Mouse (Mus musculus) intestine, embryonic 15.5 days (tissue): ENCODE measurements around the gene Cdan1. TPM values are rescaled to one million over a fixed set of nuclear protein-coding genes. Genes with fewer than 3 reads are reported as not detected.
A peak's percentile ranks its signal among the peaks of the same experiment; 100 is the strongest.

ENCODE experiments used
- ATAC-seq: fragments of 200-750 bp; cut with Nextera tagmentation; 2 replicates; pipeline ENCODE4 v1.8.0; 2017; ENCODE audit warnings: moderate TSS enrichment, moderate library complexity
- H3K27ac ChIP-seq: fragments of 300-500 bp; sonication (generic); 2 replicates; pipeline ENCODE4 v1.5.1; 2015; ENCODE audit warnings: mild to moderate bottlenecking, inconsistent platforms
- H3K27me3 ChIP-seq: fragments of 300-500 bp; sonication (generic); replicated peaks from 2 replicates; pipeline ENCODE4 v1.6.1; 2015; ENCODE audit warnings: inconsistent platforms
- H3K36me3 ChIP-seq: fragments of 300-500 bp; sonication (generic); 2 replicates; pipeline ENCODE4 v1.6.1; 2015; ENCODE audit warnings: inconsistent platforms
- H3K4me1 ChIP-seq: fragments of 300-500 bp; sonication (generic); replicated peaks from 2 replicates; pipeline ENCODE4 v1.6.1; 2015; ENCODE audit warnings: inconsistent platforms
- H3K4me2 ChIP-seq: fragments of 300-500 bp; sonication (generic); replicated peaks from 2 replicates; pipeline ENCODE4 v1.6.1; 2015; ENCODE audit warnings: mild to moderate bottlenecking, inconsistent platforms
- H3K4me3 ChIP-seq: fragments of 300-500 bp; sonication (generic); replicated peaks from 2 replicates; pipeline ENCODE4 v1.5.1; 2015; ENCODE audit warnings: inconsistent platforms
- H3K9ac ChIP-seq: fragments of 300-500 bp; sonication (generic); 2 replicates; pipeline ENCODE4 v1.6.1; 2015; ENCODE audit warnings: inconsistent platforms
- H3K9me3 ChIP-seq: fragments of 300-500 bp; sonication (generic); 2 replicates; pipeline ENCODE4 v1.6.1; 2016; ENCODE audit warnings: inconsistent platforms
- WGBS: fragments of 180-500 bp; shearing (Covaris S2); methylation state at CpG from one replicate; pipeline ENCODE4 v1.1.7; 2015; 5-methylcytosine and 5-hydroxymethylcytosine counted together
- polyA plus RNA-seq: library from polyadenylated mRNA; unstranded; fragments of >200 nt; fragmentation: Nextera tagmentation; extraction: Ambion mirVana; gene quantifications from 2 replicates; pipeline ENCODE4 v1.2.1, GENCODE M21; 2015

Gene Cdan1
- polyA plus RNA-seq, 1 experiment from 2014 or later: 5.3 TPM

GRCm38 (mm10) chr2:120731167-120731862 is 118.6 kb downstream of the Cdan1 start:
- WGBS: under 1% methylated on average over 61 of the region's 61 CpGs
- no peaks in the 10 kb centered on the region for H3K27me3 ChIP-seq
- peak overlapping the region; percentile 95 for H3K9ac ChIP-seq
- peaks cover 9% of the 10 kb centered on the region for H3K36me3 ChIP-seq
- peak; percentile 99 for ATAC-seq
- H3K9me3 ChIP-seq: no peaks in the 10 kb centered on the region
- peak overlapping the region; percentile 96 for H3K27ac ChIP-seq
- H3K4me3 ChIP-seq: peak overlapping the region; percentile 93
- H3K4me1 ChIP-seq: peaks cover 11% of the 10 kb centered on the region; the same call in 1 of the 2 replicates
- H3K4me2 ChIP-seq: peak overlapping the region; percentile 94

- peak overlapping the region; percentile 95 for H3K9ac ChIP-seq
- under 1% methylated on average over 50 of the region's 50 CpGs for WGBS
- ATAC-seq: peak; percentile 55
- H3K27ac ChIP-seq: peak overlapping the region; percentile 96
- H3K4me3 ChIP-seq: peak overlapping the region; percentile 93
- H3K4me1 ChIP-seq: peaks cover 11% of the 10 kb centered on the region; the same call in 1 of the 2 replicates
- H3K36me3 ChIP-seq: peaks cover 11% of the 10 kb centered on the region
- H3K9me3 ChIP-seq: no peaks in the 10 kb centered on the region
- peak overlapping the region; percentile 94 for H3K4me2 ChIP-seq
- no peaks in the 10 kb centered on the region for H3K27me3 ChIP-seq
These were observed 119.2 kb downstream of the Cdan1 start for GRCm38 (mm10) chr2:120730639-120731166.

GRCm38 (mm10) chr2:120729775-120730585 is 119.9 kb downstream of the Cdan1 start:
- 6% methylated on average over 23 of the region's 23 CpGs for WGBS

GRCm38 (mm10) chr2:120724176-120724575 is 125.8 kb downstream of the Cdan1 start:
- no peak overlapping the region for H3K4me2 ChIP-seq

More at GRCm38 (mm10) chr2:120729775-120730585, 119.9 kb downstream of the Cdan1 start:
- ATAC-seq: no peak
- H3K27me3 ChIP-seq: no peaks in the 10 kb centered on the region
- H3K9ac ChIP-seq: peak overlapping the region; percentile 95
- H3K4me2 ChIP-seq: peak overlapping the region; percentile 94
- H3K9me3 ChIP-seq: no peaks in the 10 kb centered on the region
- H3K4me1 ChIP-seq: peaks cover 11% of the 10 kb centered on the region; the same call in 1 of the 2 replicates
- H3K36me3 ChIP-seq: peaks cover 11% of the 10 kb centered on the region
- no peak overlapping the region for H3K27ac ChIP-seq
- H3K4me3 ChIP-seq: peak overlapping the region; percentile 93

GRCm38 (mm10) chr2:120723621-120724020 is 126.3 kb downstream of the Cdan1 start:
- no peak overlapping the region for H3K4me2 ChIP-seq
- 80% methylated on average over 4 of the region's 4 CpGs for WGBS
- no peak overlapping the region for H3K4me3 ChIP-seq
- H3K27ac ChIP-seq: no peak overlapping the region
- no peaks in the 10 kb centered on the region for H3K27me3 ChIP-seq
- no peak overlapping the region for H3K9ac ChIP-seq
- H3K4me1 ChIP-seq: no peaks in the 10 kb centered on the region
- H3K36me3 ChIP-seq: peaks cover 39% of the 10 kb centered on the region
- ATAC-seq: no peak
- H3K9me3 ChIP-seq: no peaks in the 10 kb centered on the region

More at GRCm38 (mm10) chr2:120724176-120724575, 125.8 kb downstream of the Cdan1 start:
- no peak overlapping the region for H3K27ac ChIP-seq
- H3K4me1 ChIP-seq: no peaks in the 10 kb centered on the region
- 81% methylated on average over 6 of the region's 6 CpGs for WGBS
- no peaks in the 10 kb centered on the region for H3K9me3 ChIP-seq
- H3K4me3 ChIP-seq: no peak overlapping the region
- no peak for ATAC-seq
- H3K36me3 ChIP-seq: peaks cover 38% of the 10 kb centered on the region
- no peak overlapping the region for H3K9ac ChIP-seq
- no peaks in the 10 kb centered on the region for H3K27me3 ChIP-seq

GRCm38 (mm10) chr2:120722491-120722890 is 127.4 kb downstream of the Cdan1 start:
- peaks cover 43% of the 10 kb centered on the region for H3K36me3 ChIP-seq
- no peak for ATAC-seq

GRCm38 (mm10) chr2:120721911-120722310 is 128.0 kb downstream of the Cdan1 start:
- Histone ChIP-seq H3K9me3 (no peaks in the 10 kb centered on the region), H3K4me3 (no peak overlapping the region), H3K4me1 (no peaks in the 10 kb centered on the region), H3K36me3 (peaks cover 42% of the 10 kb centered on the region), H3K27me3 (no peaks in the 10 kb centered on the region), H3K27ac (no peak overlapping the region), H3K4me2 (no peak overlapping the region), H3K9ac (no peak overlapping the region)
- no peak for ATAC-seq
- 83% methylated on average over 2 of the region's 2 CpGs for WGBS

More at GRCm38 (mm10) chr2:120722491-120722890, 127.4 kb downstream of the Cdan1 start:
- H3K27ac ChIP-seq: no peak overlapping the region
- no peak overlapping the region for H3K4me3 ChIP-seq
- no peaks in the 10 kb centered on the region for H3K4me1 ChIP-seq
- 85% methylated on average over 8 of the region's 8 CpGs for WGBS
- H3K9ac ChIP-seq: no peak overlapping the region
- no peak overlapping the region for H3K4me2 ChIP-seq
- no peaks in the 10 kb centered on the region for H3K27me3 ChIP-seq
- no peaks in the 10 kb centered on the region for H3K9me3 ChIP-seq

- H3K27me3 ChIP-seq: no peaks in the 10 kb centered on the region
- no peaks in the 10 kb centered on the region for H3K4me1 ChIP-seq
- H3K36me3 ChIP-seq: peaks cover 38% of the 10 kb centered on the region
- no peaks in the 10 kb centered on the region for H3K9me3 ChIP-seq
- H3K4me3 ChIP-seq: no peak overlapping the region
- ATAC-seq: no peak
- H3K27ac ChIP-seq: no peak overlapping the region
- no peak overlapping the region for H3K9ac ChIP-seq
- H3K4me2 ChIP-seq: no peak overlapping the region
- 89% methylated on average over 6 of the region's 6 CpGs for WGBS
These were observed 129.1 kb downstream of the Cdan1 start for GRCm38 (mm10) chr2:120720821-120721220.

GRCm38 (mm10) chr2:120718496-120718895 is 131.4 kb downstream of the Cdan1 start:
- Histone ChIP-seq H3K4me1 (no peaks in the 10 kb centered on the region), H3K36me3 (peaks cover 35% of the 10 kb centered on the region), H3K27ac (no peak overlapping the region), H3K27me3 (no peaks in the 10 kb centered on the region), H3K9me3 (no peaks in the 10 kb centered on the region), H3K4me2 (no peak overlapping the region), H3K9ac (no peak overlapping the region), H3K4me3 (no peak overlapping the region)
- ATAC-seq: no peak
- WGBS: 97% methylated on average over 8 of the region's 8 CpGs

- H3K36me3 ChIP-seq: peaks cover 22% of the 10 kb centered on the region
- no peak for ATAC-seq
- no peaks in the 10 kb centered on the region for H3K9me3 ChIP-seq
- no peak overlapping the region for H3K4me2 ChIP-seq
- no peak overlapping the region for H3K9ac ChIP-seq
- H3K27me3 ChIP-seq: no peaks in the 10 kb centered on the region
- WGBS: 94% methylated on average over 3 of the region's 3 CpGs
- H3K27ac ChIP-seq: no peak overlapping the region
- H3K4me1 ChIP-seq: no peaks in the 10 kb centered on the region
- no peak overlapping the region for H3K4me3 ChIP-seq
These were observed 136.5 kb downstream of the Cdan1 start for GRCm38 (mm10) chr2:120713441-120713840.

GRCm38 (mm10) chr2:120710948-120711347 is 139.0 kb downstream of the Cdan1 start:
- ATAC-seq: no peak
- no peak overlapping the region for H3K4me2 ChIP-seq
- no peak overlapping the region for H3K4me3 ChIP-seq
- peaks cover 15% of the 10 kb centered on the region for H3K36me3 ChIP-seq
- 79% methylated on average over 3 of the region's 3 CpGs for WGBS
- H3K27me3 ChIP-seq: no peaks in the 10 kb centered on the region
- no peak overlapping the region for H3K9ac ChIP-seq
- no peak overlapping the region for H3K27ac ChIP-seq
- H3K4me1 ChIP-seq: no peaks in the 10 kb centered on the region
- H3K9me3 ChIP-seq: no peaks in the 10 kb centered on the region

GRCm38 (mm10) chr2:120710154-120710553 is 139.8 kb downstream of the Cdan1 start:
- WGBS: 85% methylated on average over 3 of the region's 3 CpGs
- H3K36me3 ChIP-seq: peaks cover 15% of the 10 kb centered on the region
- no peak for ATAC-seq
- no peak overlapping the region for H3K9ac ChIP-seq
- H3K4me1 ChIP-seq: no peaks in the 10 kb centered on the region
- no peaks in the 10 kb centered on the region for H3K9me3 ChIP-seq
- H3K4me3 ChIP-seq: no peak overlapping the region
- H3K27me3 ChIP-seq: no peaks in the 10 kb centered on the region
- H3K27ac ChIP-seq: no peak overlapping the region
- no peak overlapping the region for H3K4me2 ChIP-seq
